Mouse (Mus musculus): Measurements from ENCODE around the gene Cit.

Cit gene

DNA sequence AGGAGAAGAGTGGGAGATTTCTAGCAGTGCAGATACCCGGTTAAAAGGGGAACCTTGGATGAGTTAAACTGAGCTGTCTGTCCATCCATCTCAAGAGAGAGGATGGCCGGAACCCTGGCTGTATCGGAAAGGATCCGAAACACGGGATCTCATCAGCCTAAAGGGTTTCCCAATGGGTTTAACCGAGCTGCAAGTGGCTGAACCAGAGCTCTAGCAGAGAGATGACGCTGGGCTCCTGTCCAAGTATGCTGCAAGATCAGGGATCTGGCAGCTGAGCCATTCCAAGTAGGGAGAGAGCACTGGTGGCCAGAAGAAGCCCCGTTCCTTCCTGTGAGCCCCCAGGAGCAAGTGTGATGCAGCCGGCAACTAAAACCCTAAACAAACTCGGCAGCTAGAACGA is 64.0 kb downstream of the Cit start:
- no peak for DNase-seq (ENCODE audit: low read depth, low spot score)

GRCm38 (mm10) chr5:115910491-115910890 is 65.4 kb downstream of the Cit start:
- no peak for DNase-seq (ENCODE audit: low read depth, low spot score)

GRCm38 (mm10) chr5:115915481-115915880 is 70.4 kb downstream of the Cit start:
- no peak for DNase-seq (ENCODE audit: low read depth, low spot score)

DNA sequence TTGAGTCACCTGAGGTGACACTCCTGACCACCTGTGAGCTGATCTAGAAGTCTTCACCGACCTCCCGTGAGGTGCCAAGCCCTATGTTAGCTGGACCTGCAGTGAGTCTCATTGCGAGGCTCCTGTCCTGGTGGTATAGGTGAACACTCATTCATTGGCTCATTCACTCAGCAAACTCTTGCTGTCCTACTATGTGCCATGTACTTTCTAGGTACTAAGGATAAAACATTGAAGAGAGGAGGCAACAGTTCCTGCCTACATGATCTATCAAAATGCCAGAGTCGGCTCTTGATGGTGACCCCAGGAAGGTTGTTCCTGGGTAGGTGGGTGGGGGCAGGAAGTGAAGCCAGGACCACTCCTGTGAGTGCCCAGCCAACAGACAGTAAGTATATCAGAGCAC is 72.9 kb downstream of the Cit start:
- DNase-seq (ENCODE audit: low read depth, low spot score) = no peak

GRCm38 (mm10) chr5:115918597-115919351 is 73.7 kb downstream of the Cit start:
- no peak for DNase-seq (ENCODE audit: low read depth, low spot score)

DNA sequence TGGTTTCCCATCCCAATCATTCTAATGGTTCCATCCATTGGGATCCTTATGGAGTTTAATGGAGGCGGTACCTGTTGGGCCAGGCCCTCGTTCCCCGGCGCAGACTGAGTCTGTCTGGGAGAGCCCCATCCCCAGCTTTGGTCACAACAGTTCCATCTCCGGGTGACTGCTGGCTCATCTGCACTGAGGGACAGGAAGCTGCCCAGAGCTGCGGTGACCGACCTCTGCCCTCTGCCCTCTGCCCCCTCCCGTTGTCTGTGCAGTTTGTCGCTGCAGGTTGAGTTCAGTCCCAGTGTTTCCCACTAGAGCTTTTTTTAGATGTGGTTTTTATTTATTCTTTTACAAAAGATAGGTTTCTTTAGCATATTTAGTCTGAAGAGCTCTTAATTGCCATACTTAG is 76.9 kb downstream of the Cit start:
- no peak for DNase-seq (ENCODE audit: low read depth, low spot score)

- no peak for DNase-seq (ENCODE audit: low read depth, low spot score)
Measured at GRCm38 (mm10) chr5:115924946-115925345, 79.9 kb downstream of the Cit start.

- DNase-seq (ENCODE audit: low read depth, low spot score) = peak; percentile 65
Measured at GRCm38 (mm10) chr5:115928786-115929507, 83.9 kb downstream of the Cit start.

- DNase-seq (ENCODE audit: low read depth, low spot score) = no peak
Measured at GRCm38 (mm10) chr5:115932325-115932724, 87.2 kb downstream of the Cit start.

DNA sequence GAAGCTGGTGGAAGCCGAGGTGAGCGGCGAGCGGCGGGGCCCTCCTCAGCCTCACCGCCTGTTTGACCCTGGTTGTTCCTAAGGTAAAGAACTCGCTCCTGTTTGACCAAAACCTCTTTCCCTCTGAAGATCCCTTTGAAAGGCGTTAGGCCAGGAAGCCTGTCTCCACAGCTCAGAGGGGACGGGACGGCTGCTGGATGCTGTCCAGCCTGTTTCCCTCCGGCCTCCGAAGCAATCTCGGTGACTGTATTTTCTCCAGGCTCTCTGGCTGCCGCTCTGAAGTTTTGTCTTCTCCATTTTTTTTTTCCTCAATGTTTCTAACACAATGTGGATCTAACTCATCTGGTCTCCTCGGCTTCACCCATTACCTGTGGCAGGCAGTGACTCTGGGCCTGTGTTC is 91.8 kb downstream of the Cit start:
- no peak for DNase-seq (ENCODE audit: low read depth, low spot score)

GRCm38 (mm10) chr5:115937566-115937965 is 92.5 kb downstream of the Cit start:
- no peak for DNase-seq (ENCODE audit: low read depth, low spot score)

DNA sequence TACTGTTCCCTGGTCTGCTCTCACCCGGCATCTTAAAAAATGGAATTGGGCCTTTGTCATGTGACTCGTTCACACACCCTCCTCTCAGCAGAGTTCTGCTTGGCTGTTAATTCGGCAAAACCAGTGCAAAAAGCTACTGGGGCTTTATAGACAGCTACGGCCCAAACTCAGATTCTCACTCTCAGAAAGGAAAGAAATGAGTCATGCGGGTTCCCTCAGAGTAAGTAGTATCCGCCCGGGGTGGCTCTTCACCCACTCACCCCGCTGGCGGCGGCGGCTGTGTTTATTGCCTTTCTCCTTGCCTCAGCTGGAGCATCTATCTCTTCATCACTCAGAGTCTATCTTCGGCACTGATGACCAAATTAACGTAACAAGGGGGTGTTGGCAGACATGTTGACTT is 93.9 kb downstream of the Cit start:
- DNase-seq (ENCODE audit: low read depth, low spot score) = no peak

DNA sequence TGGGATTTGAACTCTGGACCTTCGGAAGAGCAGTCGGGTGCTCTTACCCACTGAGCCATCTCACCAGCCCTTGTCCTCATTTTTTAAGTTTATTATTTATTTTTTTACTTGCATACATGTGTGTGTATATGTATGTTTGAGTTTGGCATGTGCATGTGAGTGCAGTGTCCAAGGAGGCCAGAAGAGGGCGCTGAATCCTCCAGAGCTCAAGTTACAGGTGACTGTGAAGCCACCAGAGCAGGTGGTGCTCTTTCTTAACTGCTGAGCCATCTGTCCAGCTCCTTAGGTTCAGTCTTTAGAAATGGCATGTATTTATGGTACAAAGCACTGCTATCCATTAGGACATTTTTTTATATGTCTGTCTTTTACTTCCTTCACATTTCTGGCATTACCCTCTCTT is 97.3 kb downstream of the Cit start:
- DNase-seq (ENCODE audit: low read depth, low spot score) = peak; percentile 70

- peak; percentile 57 for DNase-seq (ENCODE audit: low read depth, low spot score)
Measured at GRCm38 (mm10) chr5:115944791-115945490, 99.9 kb downstream of the Cit start.

DNA sequence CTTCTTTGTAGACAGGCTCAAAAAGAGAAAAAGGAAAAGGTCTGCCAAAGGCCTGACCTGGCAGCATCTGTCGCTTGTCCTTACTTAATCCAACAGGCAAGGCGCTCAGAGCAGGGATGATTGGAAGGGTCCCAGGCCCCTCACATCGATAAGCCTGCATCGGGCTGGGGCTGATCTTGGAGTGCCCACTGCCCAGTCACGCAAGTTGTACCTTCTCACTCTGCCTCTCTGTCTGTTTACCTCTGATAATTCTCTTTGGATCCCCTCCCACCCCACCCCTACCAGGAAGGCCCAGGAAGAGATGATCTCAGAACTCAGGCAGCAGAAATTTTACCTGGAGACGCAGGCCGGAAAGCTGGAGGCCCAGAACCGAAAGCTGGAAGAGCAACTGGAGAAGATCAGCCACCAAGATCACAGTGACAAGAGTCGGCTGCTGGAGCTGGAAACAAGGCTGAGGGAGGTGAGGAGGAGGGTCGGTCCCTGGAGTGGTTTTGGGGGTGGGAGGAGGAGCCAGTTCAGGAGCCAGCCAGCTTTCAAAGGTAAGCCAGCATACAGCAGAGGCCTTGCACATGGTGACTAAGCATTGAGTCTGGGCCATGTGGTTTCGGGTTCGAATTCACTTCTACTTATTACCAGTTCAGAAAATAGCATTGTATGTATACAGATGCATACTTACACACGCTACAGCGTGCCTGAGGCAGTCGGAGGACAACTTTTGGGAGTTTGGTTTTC is 102.7 kb downstream of the Cit start:
- DNase-seq (ENCODE audit: low read depth, low spot score) = no peak

- DNase-seq (ENCODE audit: low read depth, low spot score) = peak; percentile 61
Measured at GRCm38 (mm10) chr5:115950936-115951335, 105.9 kb downstream of the Cit start.

DNA sequence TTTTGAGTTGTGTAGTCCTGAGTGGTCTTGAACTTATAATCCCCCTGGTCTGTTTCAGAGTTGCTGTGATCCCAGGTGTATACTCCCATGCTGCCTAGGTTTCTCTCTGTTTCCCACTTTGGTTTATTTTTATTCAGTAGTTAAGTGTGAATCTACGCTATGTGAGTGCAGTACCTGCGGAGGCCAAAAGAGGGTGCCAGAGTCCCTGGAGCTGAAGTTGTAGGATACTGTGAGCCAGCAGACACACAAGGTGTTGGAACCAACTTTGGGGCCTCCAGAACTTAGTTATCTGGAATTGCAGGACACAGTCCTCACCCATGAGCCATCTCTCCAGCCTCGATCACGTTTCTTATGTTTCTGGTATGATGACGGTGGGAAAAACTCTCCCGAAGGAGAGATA is 108.1 kb downstream of the Cit start:
- peak; percentile 80 for DNase-seq (ENCODE audit: low read depth, low spot score)

- DNase-seq (ENCODE audit: low read depth, low spot score) = no peak
Measured at GRCm38 (mm10) chr5:115954084-115954483, 109.0 kb downstream of the Cit start.

DNA sequence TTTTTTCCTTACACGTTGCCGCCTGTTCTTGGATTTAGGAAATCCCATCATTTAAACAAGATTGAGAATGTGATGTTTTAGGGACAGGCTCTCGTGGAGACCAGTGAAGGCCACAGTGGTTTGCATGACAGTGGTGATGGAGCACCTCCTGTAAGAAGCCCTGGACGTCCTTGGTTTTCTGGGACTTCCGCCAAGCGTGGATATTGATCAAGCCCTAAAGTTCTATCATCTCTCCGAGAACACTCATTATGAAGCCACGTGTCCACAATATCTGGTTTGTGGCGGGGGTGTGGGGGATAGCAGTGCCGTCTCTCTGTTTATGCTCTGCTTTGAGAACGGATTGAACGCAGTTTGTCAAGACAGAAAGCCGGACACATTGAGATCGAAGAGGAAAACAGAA is 109.5 kb downstream of the Cit start:
- no peak for DNase-seq (ENCODE audit: low read depth, low spot score)

DNA sequence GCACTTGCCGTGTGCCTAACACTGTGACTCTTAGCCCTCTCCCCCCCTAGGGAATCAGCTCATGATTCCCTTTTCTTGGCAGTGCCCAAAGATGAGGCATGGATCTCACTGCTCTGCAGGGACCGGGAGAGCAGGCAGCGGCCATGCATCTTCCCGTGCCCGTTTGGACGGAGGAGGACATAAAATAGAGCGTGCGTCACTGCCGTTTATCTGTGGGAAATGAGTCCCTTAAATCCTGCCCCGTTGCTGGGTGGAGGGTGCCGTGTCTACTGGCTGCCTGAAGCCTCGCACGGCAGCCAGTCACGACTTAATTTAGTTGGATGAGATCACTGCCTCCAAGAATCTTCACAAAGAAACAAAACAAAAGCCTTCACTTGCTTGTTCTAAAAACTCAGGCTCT is 110.1 kb downstream of the Cit start:
- no peak for DNase-seq (ENCODE audit: low read depth, low spot score)

GRCm38 (mm10) chr5:115956048-115956447 is 111.0 kb downstream of the Cit start:
- peak; percentile 72 for DNase-seq (ENCODE audit: low read depth, low spot score)

- DNase-seq (ENCODE audit: low read depth, low spot score) = peak; percentile 70
Measured at GRCm38 (mm10) chr5:115957177-115957576, 112.1 kb downstream of the Cit start.
